Mouse (Mus musculus): ENCODE measurements at regions not wholly inside any gene's neighbourhood (a gene's known extent, or its start where the extent isn't known, plus 50 kb on each side); places are given as distances from the start of the nearest gene placed in this dataset.

DNA sequence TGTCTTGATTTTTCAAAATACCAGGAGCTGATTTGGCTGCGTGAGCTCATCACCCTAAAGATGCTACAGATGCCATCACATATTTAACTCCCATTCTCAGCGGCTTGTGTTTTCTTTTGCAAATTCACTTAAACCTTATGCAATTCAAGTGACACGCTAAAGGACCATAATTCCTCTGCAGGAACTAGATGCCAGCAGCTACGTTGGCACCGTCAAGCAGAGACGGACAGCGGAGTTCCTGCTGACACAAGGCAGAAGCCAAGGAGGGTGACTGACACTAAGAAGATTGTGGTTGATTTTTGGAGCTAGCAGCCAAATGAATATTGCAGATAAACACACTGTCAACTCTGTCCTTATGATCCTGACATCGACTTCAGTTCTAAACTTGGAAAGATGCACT lies 547.7 kb upstream of the Adam24 start:
- Histone ChIP-seq H3K4me2 (no peak overlapping the region), H3K4me3 (ENCODE audit: low read depth, low read length) (no peak overlapping the region), H3K9me3 (replicated peaks; ENCODE audit: control insufficient read depth, low read length) (no peaks in the 10 kb centered on the region), H3K27me3 (ENCODE audit: control insufficient read depth, insufficient read depth, low read length) (no peaks in the 10 kb centered on the region), H3K27ac (ENCODE audit: low read depth, low read length) (no peak overlapping the region), H3K36me3 (ENCODE audit: control insufficient read depth, insufficient read depth, low read length) (no peaks in the 10 kb centered on the region), H3K9ac (ENCODE audit: low read depth, low read length) (no peak overlapping the region), H3K4me1 (ENCODE audit: control insufficient read depth, insufficient read depth, low read length) (no peaks in the 10 kb centered on the region)
- ATAC-seq (replicated peaks; ENCODE audit: insufficient number of reproducible peaks, low FRiP score, low TSS enrichment) = no peak
- WGBS (ENCODE audit: insufficient replicate concordance) = 86% methylated on average over 8 of the region's 8 CpGs

- ATAC-seq (replicated peaks; ENCODE audit: insufficient number of reproducible peaks, low FRiP score, low TSS enrichment) = no peak
- Histone ChIP-seq H3K4me1 (ENCODE audit: control insufficient read depth, insufficient read depth, low read length) (no peaks in the 10 kb centered on the region), H3K36me3 (ENCODE audit: control insufficient read depth, insufficient read depth, low read length) (no peaks in the 10 kb centered on the region), H3K4me3 (ENCODE audit: low read depth, low read length) (no peak overlapping the region), H3K27ac (ENCODE audit: low read depth, low read length) (no peak overlapping the region), H3K9me3 (replicated peaks; ENCODE audit: control insufficient read depth, low read length) (no peaks in the 10 kb centered on the region), H3K27me3 (ENCODE audit: control insufficient read depth, insufficient read depth, low read length) (no peaks in the 10 kb centered on the region), H3K9ac (ENCODE audit: low read depth, low read length) (no peak overlapping the region), H3K4me2 (no peak overlapping the region)
- WGBS (ENCODE audit: insufficient replicate concordance) = 23% methylated on average over 9 of the region's 9 CpGs
These were observed 542.1 kb upstream of the Adam24 start for GRCm38 (mm10) chr8:40132662-40133257.

DNA sequence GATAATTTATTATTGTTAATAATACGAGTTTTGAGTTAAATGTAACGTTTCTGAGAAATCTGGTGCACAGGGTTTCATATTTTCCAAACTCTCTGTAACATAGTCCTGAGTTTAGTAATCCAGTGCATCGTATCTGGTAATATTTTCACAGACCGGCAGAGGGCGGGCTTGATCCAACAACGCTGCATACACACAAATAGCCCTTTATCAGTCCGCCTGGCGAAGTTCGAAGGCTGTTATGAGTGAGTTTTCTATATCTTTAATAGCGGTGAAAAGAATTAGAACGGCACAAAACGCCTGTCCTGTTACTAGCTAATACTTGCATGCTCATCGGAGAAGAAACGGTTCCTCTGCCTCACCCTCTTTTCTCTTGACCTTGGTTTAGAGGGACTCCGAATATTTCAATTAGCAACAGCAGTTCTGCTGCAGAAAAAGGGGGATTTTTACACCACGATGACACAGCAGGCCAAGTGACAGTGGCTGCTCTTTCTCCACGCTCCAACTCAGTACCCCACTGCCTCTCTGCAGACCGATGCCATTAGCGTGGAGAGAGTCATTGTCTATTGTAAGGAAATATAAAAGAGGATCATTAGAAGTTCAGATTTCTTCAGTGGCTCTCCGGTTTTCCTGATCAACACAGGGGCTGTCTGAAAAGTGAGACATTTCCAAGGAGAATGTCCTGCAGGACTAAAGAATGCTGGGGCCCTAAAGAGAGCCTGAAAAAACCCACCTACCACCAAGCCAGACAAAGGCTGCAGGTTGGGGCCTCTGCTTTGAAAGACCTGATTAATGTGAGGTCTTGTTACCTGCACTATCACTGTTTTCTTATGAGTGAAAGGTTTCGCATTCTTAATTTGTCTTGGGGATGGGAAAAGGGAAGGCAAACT lies 523.7 kb upstream of the Adam24 start:
- no peaks in the 10 kb centered on the region for H3K36me3 ChIP-seq (ENCODE audit: control insufficient read depth, insufficient read depth, low read length)
- WGBS (ENCODE audit: insufficient replicate concordance) = 21% methylated on average over 21 of the region's 21 CpGs
- peak overlapping the region; percentile 23; the same call in 1 of the 2 replicates for H3K4me3 ChIP-seq (ENCODE audit: low read depth, low read length)
- no peak overlapping the region for H3K27ac ChIP-seq (ENCODE audit: low read depth, low read length)
- peak overlapping the region; percentile 18; the same call in 1 of the 2 replicates for H3K9ac ChIP-seq (ENCODE audit: low read depth, low read length)
- no peaks in the 10 kb centered on the region for H3K4me1 ChIP-seq (ENCODE audit: control insufficient read depth, insufficient read depth, low read length)
- no peak for ATAC-seq (replicated peaks; ENCODE audit: insufficient number of reproducible peaks, low FRiP score, low TSS enrichment)
- H3K27me3 ChIP-seq (ENCODE audit: control insufficient read depth, insufficient read depth, low read length) = no peaks in the 10 kb centered on the region
- H3K4me2 ChIP-seq = peak overlapping the region; percentile 63
- no peaks in the 10 kb centered on the region for H3K9me3 ChIP-seq (replicated peaks; ENCODE audit: control insufficient read depth, low read length)

DNA sequence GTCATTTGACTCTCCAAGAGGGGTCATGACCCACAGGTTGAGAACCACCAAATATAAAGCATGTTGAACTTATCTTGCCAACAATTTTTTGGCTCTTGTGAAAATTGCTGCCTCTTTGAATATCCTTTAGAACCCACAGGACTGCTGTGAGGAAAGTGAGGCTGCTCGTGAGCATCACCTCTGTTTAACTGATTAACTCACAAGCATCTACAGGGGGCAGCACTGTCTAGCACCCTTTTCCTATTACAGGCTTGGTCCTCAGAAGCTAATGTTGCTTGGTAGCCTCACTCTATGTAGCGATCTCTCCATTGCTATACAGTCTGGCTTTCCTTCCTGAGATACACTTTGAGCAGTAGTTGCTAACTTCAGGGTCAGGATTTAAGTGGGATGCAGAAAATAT lies 522.4 kb upstream of the Adam24 start:
- 55% methylated on average over 2 of the region's 2 CpGs for WGBS (ENCODE audit: insufficient replicate concordance)

GRCm38 (mm10) chr8:40186715-40187583 lies 487.9 kb upstream of the Adam24 start:
- H3K4me3 ChIP-seq (ENCODE audit: low read depth, low read length) = no peak overlapping the region
- 43% methylated on average over 17 of the region's 17 CpGs for WGBS (ENCODE audit: insufficient replicate concordance)

More for the DNA sequence above, 522.4 kb upstream of the Adam24 start:
- Histone ChIP-seq H3K9ac (ENCODE audit: low read depth, low read length) (no peak overlapping the region), H3K4me1 (ENCODE audit: control insufficient read depth, insufficient read depth, low read length) (no peaks in the 10 kb centered on the region), H3K27me3 (ENCODE audit: control insufficient read depth, insufficient read depth, low read length) (no peaks in the 10 kb centered on the region), H3K9me3 (replicated peaks; ENCODE audit: control insufficient read depth, low read length) (no peaks in the 10 kb centered on the region), H3K27ac (ENCODE audit: low read depth, low read length) (no peak overlapping the region), H3K36me3 (ENCODE audit: control insufficient read depth, insufficient read depth, low read length) (no peaks in the 10 kb centered on the region), H3K4me2 (no peak overlapping the region), H3K4me3 (ENCODE audit: low read depth, low read length) (no peak overlapping the region)
- no peak for ATAC-seq (replicated peaks; ENCODE audit: insufficient number of reproducible peaks, low FRiP score, low TSS enrichment)

DNA sequence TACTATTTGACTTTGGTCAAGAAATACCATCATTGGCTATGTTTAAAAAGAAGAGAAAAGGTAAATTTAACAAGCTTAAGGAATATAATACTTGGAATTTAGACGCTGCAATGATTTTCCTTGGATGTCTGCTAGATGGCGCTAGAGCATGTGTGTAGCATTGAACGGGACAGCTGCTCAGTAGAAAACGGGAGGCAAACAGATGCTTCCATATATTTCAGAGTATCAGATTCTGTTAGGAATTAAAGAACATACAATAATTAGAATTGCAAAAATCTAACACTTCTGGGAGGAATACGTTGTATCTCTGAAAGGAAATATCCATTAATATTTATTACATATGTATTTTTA lies 487.3 kb upstream of the Adam24 start:
- H3K27me3 ChIP-seq (ENCODE audit: control insufficient read depth, insufficient read depth, low read length) = no peaks in the 10 kb centered on the region
- WGBS (ENCODE audit: insufficient replicate concordance) = 3% methylated on average over 5 of the region's 5 CpGs
- no peaks in the 10 kb centered on the region for H3K4me1 ChIP-seq (ENCODE audit: control insufficient read depth, insufficient read depth, low read length)
- H3K36me3 ChIP-seq (ENCODE audit: control insufficient read depth, insufficient read depth, low read length) = no peaks in the 10 kb centered on the region
- no peak overlapping the region for H3K4me2 ChIP-seq
- no peak overlapping the region for H3K9ac ChIP-seq (ENCODE audit: low read depth, low read length)
- ATAC-seq (replicated peaks; ENCODE audit: insufficient number of reproducible peaks, low FRiP score, low TSS enrichment) = no peak
- H3K9me3 ChIP-seq (replicated peaks; ENCODE audit: control insufficient read depth, low read length) = no peaks in the 10 kb centered on the region
- H3K4me3 ChIP-seq (ENCODE audit: low read depth, low read length) = no peak overlapping the region
- no peak overlapping the region for H3K27ac ChIP-seq (ENCODE audit: low read depth, low read length)

More at GRCm38 (mm10) chr8:40186715-40187583, 487.9 kb upstream of the Adam24 start:
- H3K4me1 ChIP-seq (ENCODE audit: control insufficient read depth, insufficient read depth, low read length) = no peaks in the 10 kb centered on the region
- no peaks in the 10 kb centered on the region for H3K36me3 ChIP-seq (ENCODE audit: control insufficient read depth, insufficient read depth, low read length)
- no peak overlapping the region for H3K9ac ChIP-seq (ENCODE audit: low read depth, low read length)
- peak overlapping the region; percentile 47 for H3K4me2 ChIP-seq
- ATAC-seq (replicated peaks; ENCODE audit: insufficient number of reproducible peaks, low FRiP score, low TSS enrichment) = no peak
- H3K9me3 ChIP-seq (replicated peaks; ENCODE audit: control insufficient read depth, low read length) = no peaks in the 10 kb centered on the region
- no peaks in the 10 kb centered on the region for H3K27me3 ChIP-seq (ENCODE audit: control insufficient read depth, insufficient read depth, low read length)
- no peak overlapping the region for H3K27ac ChIP-seq (ENCODE audit: low read depth, low read length)

GRCm38 (mm10) chr8:40192266-40192665 lies 482.6 kb upstream of the Adam24 start:
- H3K4me3 ChIP-seq (ENCODE audit: low read depth, low read length) = no peak overlapping the region
- no peaks in the 10 kb centered on the region for H3K4me1 ChIP-seq (ENCODE audit: control insufficient read depth, insufficient read depth, low read length)

GRCm38 (mm10) chr8:40193148-40193547 lies 481.7 kb upstream of the Adam24 start:
- H3K4me3 ChIP-seq (ENCODE audit: low read depth, low read length) = no peak overlapping the region
- no peaks in the 10 kb centered on the region for H3K36me3 ChIP-seq (ENCODE audit: control insufficient read depth, insufficient read depth, low read length)
- H3K4me1 ChIP-seq (ENCODE audit: control insufficient read depth, insufficient read depth, low read length) = no peaks in the 10 kb centered on the region
- H3K27ac ChIP-seq (ENCODE audit: low read depth, low read length) = no peak overlapping the region
- H3K27me3 ChIP-seq (ENCODE audit: control insufficient read depth, insufficient read depth, low read length) = no peaks in the 10 kb centered on the region
- no peaks in the 10 kb centered on the region for H3K9me3 ChIP-seq (replicated peaks; ENCODE audit: control insufficient read depth, low read length)
- no peak for ATAC-seq (replicated peaks; ENCODE audit: insufficient number of reproducible peaks, low FRiP score, low TSS enrichment)
- 21% methylated on average over 1 of the region's 1 CpGs for whole genome bisulfite sequencing (ENCODE audit: insufficient replicate concordance)
- H3K9ac ChIP-seq (ENCODE audit: low read depth, low read length) = no peak overlapping the region
- H3K4me2 ChIP-seq = no peak overlapping the region

More at GRCm38 (mm10) chr8:40192266-40192665, 482.6 kb upstream of the Adam24 start:
- Histone ChIP-seq H3K27me3 (ENCODE audit: control insufficient read depth, insufficient read depth, low read length) (no peaks in the 10 kb centered on the region), H3K27ac (ENCODE audit: low read depth, low read length) (no peak overlapping the region), H3K36me3 (ENCODE audit: control insufficient read depth, insufficient read depth, low read length) (no peaks in the 10 kb centered on the region), H3K4me2 (no peak overlapping the region), H3K9me3 (replicated peaks; ENCODE audit: control insufficient read depth, low read length) (no peaks in the 10 kb centered on the region), H3K9ac (ENCODE audit: low read depth, low read length) (no peak overlapping the region)
- ATAC-seq (replicated peaks; ENCODE audit: insufficient number of reproducible peaks, low FRiP score, low TSS enrichment) = no peak

Measured in heart, embryonic 11.5 days (tissue).